Mouse (Mus musculus) testis, adult 2 months (tissue): ENCODE data around the gene Med12l.

Source experiments
- CTCF ChIP-seq: fragments of 200-500 bp; IDR thresholded peaks from 2 replicates; pipeline ENCODE4 v1.5.1; 2012; ENCODE audit warnings: low read depth, mild to moderate bottlenecking, inconsistent platforms, low read length, moderate library complexity; ENCODE audit not compliant: control insufficient read depth, insufficient read depth, insufficient replicate concordance
- POLR2A ChIP-seq: fragments of 200-500 bp; IDR thresholded peaks from 2 replicates; pipeline ENCODE4 v1.6.1; 2012; ENCODE audit warnings: low read depth, mild to moderate bottlenecking, inconsistent platforms, low read length, moderate library complexity; ENCODE audit not compliant: control insufficient read depth

DNA sequence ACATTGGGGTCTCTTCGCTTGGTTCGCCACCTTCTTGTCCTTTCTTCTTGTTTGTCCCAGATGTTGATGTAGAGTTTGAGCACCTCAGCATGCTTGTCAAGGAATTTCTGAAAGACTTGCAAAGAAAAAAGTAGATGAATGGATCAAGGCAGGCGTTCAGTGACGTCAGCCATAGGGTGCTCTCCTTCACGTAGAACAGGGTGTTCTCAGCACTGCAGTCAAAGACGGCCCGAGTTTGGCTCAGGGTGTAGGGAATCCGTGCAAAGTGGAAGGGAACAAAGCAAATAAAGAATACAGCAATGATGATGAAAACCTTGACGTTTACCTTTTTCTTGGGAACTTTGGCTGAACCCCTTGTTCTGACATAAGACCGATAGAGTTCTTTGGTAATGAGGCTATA lies 211.6 kb downstream of the Med12l start:
- no peak for TF ChIP-seq POLR2A
- no peak for TF ChIP-seq CTCF
